Mouse (Mus musculus) heart, postnatal 14 days (tissue): ENCODE results near the gene Pdyn. TPM values are rescaled to one million over a fixed set of nuclear protein-coding genes. Genes with fewer than 3 reads are reported as not detected.
A peak's percentile ranks its signal among the peaks of the same experiment; 100 is the strongest.

Experiments
- DNase-seq, 2 experiments: peaks; one replicate each; pipeline ENCODE4 v3.0.0; 2021 to 2022
- intact Hi-C: fragments of 180-260 bp; cut with DNase I; formaldehyde crosslinking; loops from one replicate; pipeline ENCODE4 v1.15.1; 2025
- long read RNA-seq, 2 experiments: library from polyadenylated mRNA; stranded (forward); transcript quantifications; one replicate each; pipeline ENCODE4 v2.0.0; 2021
- total RNA-seq, 2 experiments: library from RNA; stranded (reverse); gene quantifications; 2 replicates each; pipeline ENCODE4 v1.2.3; 2021

The Pdyn gene
- total RNA-seq, result not detected
- long read RNA-seq, experiment 1, result 0 reads
- long read RNA-seq, experiment 2, result 0 reads

DNA sequence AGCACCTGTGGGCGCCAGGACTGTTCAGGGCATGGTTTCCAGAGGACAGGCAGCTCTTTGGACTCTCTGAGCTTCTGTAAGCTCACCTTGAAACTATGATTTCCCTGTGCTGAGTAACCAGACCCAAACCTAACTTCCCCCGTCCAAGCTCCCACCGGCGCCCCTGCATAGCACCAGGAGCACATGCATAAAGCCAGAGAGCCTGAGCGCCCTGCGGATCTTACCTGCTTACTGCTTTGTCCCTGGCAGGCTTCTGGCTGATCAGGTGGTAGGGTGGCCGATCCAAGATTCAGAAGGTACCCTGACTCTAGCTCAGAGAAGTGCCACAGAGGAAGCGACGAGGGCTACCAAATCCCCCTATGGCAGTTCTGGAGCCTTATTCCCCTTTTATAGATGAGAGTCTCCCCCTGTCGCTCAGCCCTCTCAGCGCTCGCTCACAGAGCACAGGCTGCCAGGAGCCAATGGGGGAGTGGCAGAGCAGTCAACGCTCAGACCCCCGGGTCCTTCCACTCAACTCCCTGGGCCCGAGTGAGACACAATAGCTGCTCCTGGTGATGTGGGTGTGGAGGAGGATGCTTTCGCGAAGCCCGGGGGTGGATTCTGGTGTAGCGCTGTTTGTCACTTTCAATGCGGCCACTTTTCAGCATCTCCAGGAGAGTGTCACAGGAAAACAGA, at the start of gene Pdyn:
Gene Pdyn (minus strand): TSS at position 361 of the 675 bp plus-strand sequence.
- intact Hi-C loops, result no loop called here
- DNase-seq, result no peak

DNA sequence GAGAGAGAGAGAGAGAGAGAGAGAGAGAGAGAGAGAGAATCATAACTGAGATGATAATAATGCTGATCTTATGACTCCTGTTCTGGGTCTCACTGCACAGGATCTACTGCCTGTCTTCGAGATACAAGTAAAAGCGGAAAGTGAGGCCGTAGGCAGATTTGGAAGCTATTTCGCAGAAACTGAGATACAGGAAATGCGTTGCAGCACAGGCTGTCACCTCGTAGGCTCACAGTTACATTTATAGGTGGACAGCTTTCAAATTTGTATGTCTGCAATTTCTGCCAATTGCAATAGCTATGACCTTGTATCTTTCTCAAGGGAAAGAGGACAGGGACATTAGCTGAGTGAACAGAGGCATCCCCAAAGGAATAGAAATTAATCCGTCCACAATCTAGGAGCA, 42.4 kb upstream of the Pdyn start:
- no peak for DNase-seq
- intact Hi-C loops, result no loop called here

DNA sequence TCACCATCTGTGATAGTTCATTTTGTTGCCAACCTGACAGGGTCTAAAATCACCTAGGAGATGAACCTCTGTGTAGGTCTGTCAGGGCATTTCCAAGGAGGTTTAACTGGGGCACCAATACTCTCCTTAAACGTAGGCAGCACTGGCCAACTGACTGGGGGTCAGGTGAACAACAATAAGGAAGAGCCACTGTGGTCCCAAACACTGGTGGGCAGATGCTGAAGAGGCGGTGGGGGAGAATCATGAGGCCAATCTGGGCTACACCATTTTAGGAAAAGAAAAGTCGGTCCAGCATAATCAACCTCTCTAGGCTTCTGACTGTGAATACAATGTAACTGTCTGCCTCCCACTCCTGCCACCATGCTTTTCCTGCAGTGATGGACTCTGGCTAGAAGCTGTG, 40.9 kb upstream of the Pdyn start:
- DNase-seq, result no peak

DNA sequence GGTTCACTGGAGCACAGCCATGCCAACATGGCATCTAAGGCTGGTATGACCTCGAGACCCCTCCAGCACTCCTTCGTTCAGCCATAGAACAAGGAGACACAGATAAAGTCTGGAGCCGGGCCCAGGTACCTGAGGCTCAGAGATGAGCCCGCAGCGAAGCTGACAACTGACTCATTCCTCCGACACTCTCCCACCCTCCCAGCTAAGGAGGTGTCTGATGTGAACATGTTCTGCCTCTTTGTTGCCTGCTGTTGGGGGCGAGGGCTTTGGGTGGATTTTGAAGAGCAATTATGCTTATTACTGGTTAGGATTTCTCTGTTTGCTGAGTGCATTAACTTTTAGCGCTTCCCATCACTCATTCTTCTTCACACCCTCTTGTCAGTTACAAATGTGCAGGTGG, 34.4 kb upstream of the Pdyn start:
- intact Hi-C loops, result no loop called here
- no peak for DNase-seq

More for the DNA sequence above, 40.9 kb upstream of the Pdyn start:
- intact Hi-C loops, result no loop called here

DNA sequence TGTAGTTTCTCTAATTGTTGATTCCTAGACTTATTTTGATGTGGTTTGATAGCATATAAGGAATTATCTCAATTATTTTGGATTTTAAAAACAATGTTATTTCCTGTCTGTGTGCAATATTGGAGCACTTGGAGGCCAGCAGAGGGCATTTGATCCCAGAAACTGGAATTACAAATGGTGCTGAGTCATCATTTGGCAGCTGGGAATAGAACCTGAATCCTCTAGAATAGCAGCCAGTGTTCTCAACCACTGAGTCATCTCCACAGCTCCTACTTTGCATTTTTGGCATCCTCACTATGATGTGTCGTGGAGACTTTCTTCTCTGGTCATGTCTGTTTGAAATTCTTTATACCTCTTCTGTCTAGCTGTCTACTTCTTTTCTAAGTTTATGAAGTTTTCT, 30.0 kb upstream of the Pdyn start:
- no peak for DNase-seq
- intact Hi-C loops, result no loop called here

DNA sequence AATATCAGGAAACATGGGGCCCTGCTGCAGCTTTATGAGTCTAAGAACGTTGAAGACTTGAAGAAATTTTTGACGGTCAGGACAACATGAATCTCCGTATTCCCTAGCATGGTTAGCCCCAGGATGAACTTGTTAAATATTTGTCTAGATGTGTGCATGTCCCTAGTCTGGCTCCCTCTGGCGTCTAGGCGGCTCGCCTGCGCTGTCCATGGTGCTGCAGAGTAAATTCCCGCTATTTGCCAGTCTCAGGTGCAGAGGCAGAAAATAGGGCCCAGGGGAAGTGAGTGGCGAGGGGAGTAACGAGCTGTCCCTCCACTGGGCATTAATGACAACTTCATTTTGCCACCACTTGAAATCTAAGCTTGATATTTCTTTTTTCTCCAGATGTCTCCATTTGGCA, 16.0 kb upstream of the Pdyn start:
- peak; percentile 61 to 79 for DNase-seq
- intact Hi-C loops, result no loop called here

DNA sequence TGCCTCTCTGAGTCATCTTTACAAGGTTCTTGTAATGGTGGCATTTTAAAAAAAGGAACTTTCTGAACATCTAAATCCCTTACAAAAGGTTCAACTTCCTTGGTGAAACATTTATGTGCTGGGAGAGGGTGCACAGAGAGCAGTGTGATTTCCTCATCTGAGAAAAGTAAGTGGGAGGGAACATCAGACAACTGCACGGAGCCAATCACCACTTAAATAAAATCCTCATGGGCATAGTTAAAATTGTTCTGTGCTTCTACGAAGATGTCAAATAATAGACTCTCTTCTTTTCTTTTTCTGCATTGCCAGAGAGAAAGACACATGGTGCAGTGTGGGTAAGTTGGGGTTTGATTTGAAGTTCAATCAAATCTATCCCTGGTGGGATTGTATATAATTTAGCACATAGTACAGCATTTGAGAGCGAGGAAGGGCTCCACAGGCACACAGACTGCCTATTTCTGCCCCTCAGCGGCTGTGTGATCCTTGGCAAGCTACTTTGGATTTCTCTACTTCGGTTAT, 13.4 kb upstream of the Pdyn start:
- intact Hi-C loops, result no loop called here
- no peak for DNase-seq

DNA sequence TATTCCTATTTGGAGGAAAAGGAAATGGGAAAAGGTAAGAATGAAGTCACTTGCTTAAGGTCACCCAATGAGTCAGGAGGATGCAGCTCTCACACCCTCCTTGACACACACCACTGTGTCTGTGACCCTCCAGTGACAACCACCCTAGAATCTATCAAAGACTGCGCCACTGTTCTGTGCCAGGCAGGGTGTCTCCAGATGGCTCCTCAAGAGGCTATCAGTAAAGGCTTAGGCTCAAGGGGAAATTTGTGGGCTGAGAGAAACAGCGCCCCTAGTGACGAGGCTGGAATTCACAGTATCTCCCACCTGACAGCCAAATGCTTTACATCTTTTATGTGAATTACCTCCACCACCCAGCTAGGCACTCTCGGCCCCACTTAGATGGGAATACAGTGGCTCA, 3.6 kb downstream of the Pdyn start:
- DNase-seq, result peak; percentile 36 to 42
- intact Hi-C loops, result no loop called here

DNA sequence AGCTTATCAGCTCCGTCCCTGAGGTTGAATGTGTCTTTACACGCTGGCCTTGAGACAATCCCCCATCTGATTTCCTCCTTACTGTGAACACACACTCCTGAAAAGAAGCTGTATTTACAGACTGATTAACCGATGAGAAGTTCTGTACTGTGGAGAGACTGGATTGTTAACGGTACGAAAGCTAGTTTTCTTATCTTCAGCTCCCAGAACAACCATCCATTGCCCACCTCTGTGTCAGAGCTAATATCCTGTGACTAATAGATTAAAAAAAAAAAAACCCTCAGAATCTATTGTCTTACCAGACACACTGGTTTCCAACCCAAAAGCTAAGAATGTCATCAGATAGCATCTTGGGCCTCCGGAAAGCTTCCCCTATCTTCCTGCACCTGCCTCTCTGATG, 5.3 kb downstream of the Pdyn start:
- DNase-seq, result no peak
- intact Hi-C loops, result no loop called here

DNA sequence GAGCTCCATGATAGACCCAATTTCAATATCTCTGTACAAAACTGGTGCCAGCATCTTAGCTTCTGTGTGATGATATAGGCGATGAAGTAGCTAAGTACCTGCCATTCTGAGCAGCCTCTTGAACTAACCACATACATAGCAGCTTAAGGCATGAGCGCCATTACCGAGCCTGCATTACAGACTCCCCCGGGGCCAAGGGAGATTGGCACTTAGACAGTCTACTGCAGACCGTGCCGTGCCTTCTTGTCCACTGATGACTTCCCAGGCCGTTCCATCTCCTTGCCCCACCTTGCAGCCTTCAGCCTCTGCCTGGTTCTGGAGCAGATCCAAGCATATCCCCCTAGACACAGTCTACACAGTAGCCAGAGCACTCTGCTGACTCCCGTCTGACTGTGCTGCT, 7.0 kb downstream of the Pdyn start:
- intact Hi-C loops, result no loop called here
- DNase-seq, result no peak

DNA sequence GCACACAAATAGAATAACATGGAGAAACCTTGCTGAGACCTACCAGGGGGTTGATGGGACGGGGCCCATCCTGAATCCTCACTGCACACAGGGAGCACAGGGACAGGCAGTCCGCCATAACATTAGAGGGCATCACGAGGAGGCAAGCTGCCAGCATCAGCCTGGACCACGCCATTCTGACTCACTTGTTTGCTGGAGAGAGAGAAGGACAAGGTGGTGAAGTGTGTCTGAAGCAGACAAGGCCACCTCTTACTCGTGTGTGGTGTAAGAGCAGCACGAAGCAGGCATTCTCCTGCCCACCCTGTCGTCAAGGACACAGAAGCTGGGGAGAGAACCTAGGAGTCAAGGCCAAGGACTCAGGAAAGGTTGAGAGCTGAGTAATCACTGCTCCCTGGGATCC, 9.9 kb downstream of the Pdyn start:
- intact Hi-C loops, result no loop called here
- DNase-seq, result no peak

DNA sequence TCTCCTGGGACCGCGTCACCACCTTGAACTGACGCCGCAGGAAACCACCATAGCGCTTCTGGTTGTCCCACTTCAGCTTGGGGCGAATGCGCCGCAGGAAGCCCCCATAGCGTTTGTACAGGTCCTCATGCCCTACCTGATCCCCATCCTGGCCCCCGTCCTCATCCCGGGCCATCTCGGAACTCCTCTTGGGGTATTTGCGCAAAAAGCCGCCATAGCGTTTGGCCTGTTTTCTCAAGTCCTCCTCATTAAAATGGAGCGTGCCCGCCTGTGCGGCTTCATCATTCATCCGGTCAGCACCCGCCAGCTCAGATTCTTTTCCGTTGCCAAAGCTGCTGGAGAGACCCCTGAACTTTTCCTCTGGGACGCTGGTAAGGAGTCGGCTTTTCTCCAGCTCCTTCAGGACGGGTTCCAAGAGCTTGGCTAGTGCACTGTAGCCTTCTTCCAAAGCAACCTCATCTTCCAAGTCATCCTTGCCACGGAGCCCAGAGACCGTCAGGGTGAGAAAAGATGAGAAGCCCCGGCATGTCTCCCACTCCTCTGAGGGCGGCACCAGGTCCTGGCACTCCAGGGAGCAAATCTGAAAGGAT, 11.5 kb downstream of the Pdyn start:
- DNase-seq, result no peak
- intact Hi-C loops, result no loop called here

DNA sequence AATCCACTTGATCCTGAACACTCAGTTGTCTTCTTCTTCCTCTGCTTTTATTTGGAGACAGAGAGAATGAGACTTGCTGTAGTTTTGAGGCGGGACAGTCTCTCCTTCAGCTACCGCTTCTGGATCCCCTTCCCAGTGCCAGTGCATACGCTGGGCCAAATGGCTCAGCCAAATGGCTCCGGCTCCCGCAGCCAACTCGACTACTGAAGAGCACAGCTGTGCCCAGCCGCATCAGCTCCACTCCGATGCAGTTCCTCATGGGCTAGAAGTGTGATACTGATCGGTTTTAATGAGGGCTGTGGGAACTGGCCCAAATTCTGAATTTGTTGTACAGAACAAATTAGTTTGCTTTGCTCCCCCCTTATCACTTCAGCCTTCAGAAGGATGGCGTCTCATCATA, 12.7 kb downstream of the Pdyn start:
- intact Hi-C loops, result no loop called here
- DNase-seq, result no peak

DNA sequence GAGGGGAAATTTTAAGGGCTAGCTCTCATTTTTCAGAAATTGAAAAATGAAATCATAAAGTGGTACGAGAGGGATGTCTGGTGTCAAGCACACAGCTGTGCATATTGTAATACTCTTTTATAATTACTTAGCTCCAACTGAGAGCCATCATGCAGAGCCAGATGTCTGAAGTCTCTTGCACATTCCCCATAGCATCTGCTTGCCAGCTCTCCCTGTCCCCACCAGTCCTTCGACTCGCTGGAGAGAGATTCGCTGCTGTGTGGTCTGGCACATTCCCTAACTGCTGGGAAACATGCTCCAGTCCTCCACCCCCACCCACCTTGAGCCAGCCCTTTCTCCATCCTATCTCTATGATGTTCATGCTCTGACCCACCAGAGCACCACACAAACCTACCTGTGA, 15.6 kb downstream of the Pdyn start:
- DNase-seq, result no peak
- intact Hi-C loops, result no loop called here

DNA sequence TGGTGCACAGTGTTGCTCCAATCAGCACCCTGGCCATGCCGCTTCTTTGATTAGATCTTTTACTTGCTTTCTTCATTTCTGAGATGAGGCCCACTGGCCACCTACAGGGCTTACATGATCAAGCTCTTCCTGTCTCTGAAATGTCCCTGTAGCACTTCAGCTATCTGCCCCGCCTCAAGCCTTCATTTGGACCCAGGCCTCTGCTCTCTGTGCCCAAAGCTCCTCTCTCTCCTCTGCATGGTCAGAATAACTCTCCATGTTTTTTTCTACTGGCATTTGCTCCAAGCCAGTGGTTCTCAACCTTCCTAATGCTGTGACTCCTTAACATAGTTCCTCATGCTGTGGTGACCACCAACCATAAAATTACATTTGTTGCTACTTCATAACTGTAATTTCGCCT, 19.4 kb downstream of the Pdyn start:
- DNase-seq, result no peak
- intact Hi-C loops, result no loop called here

DNA sequence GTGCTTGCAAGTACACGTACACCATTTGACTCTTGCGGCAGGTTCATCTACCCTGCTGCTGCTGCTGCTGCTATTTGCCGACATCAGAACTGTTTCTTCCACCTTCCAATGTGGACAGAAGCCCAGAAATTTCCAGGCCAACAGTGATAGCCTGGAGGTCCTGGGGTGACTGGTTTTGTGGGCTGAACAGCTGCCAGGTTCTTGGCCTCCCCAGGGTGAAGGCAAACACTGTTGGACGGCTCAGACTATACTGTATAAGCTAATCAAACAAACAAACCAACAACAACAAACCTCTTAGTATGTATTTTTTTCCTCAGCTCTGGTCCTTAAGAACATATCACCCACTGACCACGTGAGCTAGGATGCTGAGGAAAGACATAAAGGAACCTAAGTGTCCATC, 20.6 kb downstream of the Pdyn start:
- intact Hi-C loops, result loop anchor here (10.0 kb wide), 1 partner anchor 486 kb away; no protein-coding TSS in a partner anchor
- DNase-seq, result no peak

DNA sequence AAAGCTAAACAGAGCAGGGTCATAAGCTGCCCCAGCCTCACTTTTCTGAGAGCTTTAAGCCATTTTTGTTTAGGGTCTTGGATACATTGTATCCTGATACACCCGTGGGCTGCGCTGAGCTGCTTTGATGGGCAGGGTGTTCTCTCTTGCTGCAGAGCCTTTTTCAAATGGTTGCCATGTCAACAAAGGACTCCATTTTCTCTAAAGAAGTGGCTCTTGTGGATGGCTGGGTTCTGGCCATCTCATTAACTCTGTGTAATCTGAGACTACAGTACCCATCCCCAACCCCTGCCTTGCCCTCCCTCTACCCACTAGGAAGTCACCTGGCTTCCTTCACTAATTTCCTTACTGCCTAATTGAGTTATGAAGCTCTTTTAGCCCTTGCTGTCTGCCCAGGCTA, 22.0 kb downstream of the Pdyn start:
- no peak for DNase-seq
- intact Hi-C loops, result loop anchor here (10.0 kb wide), 1 partner anchor 487 kb away; no protein-coding TSS in a partner anchor

DNA sequence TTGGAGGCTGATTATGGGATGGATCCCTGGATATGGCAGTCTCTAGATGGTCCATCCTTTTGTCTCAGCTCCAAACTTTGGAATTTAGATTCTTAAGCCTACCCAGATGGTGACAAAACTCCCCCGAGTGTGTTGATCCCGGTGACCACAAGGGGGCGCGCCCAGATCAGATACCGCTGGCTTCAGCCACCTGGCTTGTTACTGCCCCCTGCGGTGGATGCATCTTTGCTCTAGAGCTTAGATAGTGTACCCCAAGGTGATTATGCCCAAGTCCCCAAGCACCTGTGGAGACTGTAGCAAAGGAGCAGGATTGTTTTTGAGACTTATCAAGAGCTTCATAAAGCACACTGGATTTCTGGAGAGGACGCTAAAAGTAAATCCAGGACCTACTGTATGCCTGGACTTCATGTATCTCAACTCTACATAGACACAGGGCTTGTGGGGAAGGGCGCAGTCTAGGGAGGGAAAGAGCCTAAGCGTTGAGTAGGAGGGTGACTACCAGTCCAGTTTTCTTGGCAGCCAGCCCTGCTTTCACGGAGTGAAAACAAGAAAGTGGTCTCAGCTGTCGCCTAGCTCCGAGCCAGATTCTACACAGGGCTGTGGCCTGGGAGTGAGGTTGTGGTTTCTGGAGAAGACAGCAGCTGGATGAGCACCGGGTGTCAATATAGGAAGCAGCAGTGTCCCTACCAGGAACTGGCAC, 24.6 kb downstream of the Pdyn start:
- peak; percentile 80 to 88 for DNase-seq
- intact Hi-C loops, result loop anchor here (1.0 to 10.0 kb wide), 3 partner anchors 198 to 490 kb away; no protein-coding TSS in a partner anchor

DNA sequence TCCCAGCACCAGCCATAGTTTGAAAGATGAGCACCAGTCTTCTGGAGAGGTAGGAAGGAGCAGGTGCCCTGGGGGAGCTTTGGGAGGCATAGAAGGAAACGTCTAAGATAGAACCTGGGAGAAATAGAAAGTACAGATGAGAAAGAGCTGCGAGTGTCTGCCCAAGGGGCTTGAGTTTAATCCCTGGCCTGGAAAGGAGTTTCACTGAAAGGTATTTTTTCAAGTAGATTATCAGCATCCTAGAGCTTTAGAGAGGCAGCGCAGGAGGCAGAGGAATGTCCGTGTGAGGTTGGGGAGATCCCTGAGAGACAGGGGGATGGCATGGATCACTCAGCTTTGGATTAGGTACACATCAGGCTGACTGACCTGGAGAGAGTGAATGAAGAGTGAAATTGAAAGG, 27.7 kb downstream of the Pdyn start:
- intact Hi-C loops, result loop anchor here (10.0 kb wide), 1 partner anchor 493 kb away; no protein-coding TSS in a partner anchor
- DNase-seq, result no peak

DNA sequence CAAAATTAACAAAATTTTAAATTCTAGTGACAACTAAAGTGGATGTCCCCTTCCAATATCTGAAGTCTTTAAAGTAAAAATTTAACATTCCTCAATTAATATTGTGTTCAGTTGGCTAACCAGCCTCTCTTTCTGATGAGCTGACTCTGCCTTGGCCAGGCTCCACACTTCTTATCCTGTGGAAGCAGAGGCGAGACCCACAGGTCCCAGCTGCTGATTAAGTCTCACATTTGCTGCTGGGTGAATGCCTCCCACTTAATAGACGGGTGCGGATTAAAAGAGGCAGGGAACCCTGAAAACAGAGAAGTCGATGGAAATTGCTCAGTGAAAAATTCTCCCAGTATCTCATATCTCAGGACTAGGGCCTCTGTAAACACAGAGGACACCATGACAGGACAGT, 37.2 kb downstream of the Pdyn start:
- DNase-seq, result no peak
- intact Hi-C loops, result no loop called here

DNA sequence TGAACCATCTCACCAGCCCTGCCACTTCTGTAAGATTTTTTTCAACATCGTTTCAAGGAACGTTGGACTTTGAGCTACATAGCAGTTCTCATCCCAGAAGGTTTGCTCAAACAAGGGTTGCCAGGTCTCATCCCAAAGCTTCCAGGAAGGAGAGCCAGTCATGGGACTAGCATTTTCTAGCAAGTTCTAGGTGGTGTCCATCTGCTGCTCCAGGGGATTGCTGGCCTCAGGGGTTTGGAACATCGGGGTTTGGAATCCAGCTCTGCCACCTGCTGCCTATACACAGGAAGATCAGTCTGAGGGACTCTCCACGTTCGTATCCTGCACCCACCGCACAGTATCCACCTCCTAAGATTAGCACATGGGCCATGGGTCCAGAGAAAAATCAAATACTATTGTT, 39.6 kb downstream of the Pdyn start:
- DNase-seq, result peak; percentile 8 to 22
- intact Hi-C loops, result loop anchor here (1.0 kb wide), 1 partner anchor 158 kb away; no protein-coding TSS in a partner anchor
